Mouse (Mus musculus) liver, adult 2 months (tissue): ENCODE data around the gene Nfia. TPM values are rescaled to one million over a fixed set of nuclear protein-coding genes. Genes with fewer than 3 reads are reported as not detected.

ENCODE experiments used
- DNase-seq: peaks from one replicate; pipeline ENCODE4 v3.0.0-alpha.2; 2011; ENCODE audit warnings: low read depth, low spot score; ENCODE audit errors: extremely low read depth
- H3K27ac ChIP-seq: fragments of 200-500 bp; replicated peaks from 2 replicates; pipeline ENCODE4 v1.5.1; 2012; ENCODE audit warnings: low read depth, mild to moderate bottlenecking, control low read depth, inconsistent platforms, low read length; ENCODE audit not compliant: insufficient read depth
- H3K27me3 ChIP-seq: fragments of 200-500 bp; 2 replicates; pipeline ENCODE4 v1.6.1; 2012; ENCODE audit warnings: mild to moderate bottlenecking, moderate library complexity, low read length, inconsistent platforms; ENCODE audit not compliant: control insufficient read depth, insufficient read depth
- H3K36me3 ChIP-seq: fragments of 200-500 bp; 2 replicates; pipeline ENCODE4 v1.6.1; 2012; ENCODE audit warnings: low read length, inconsistent platforms; ENCODE audit not compliant: control insufficient read depth, insufficient read depth
- H3K4me1 ChIP-seq: fragments of 200-500 bp; 2 replicates; pipeline ENCODE4 v1.6.1; 2011; ENCODE audit warnings: low read length; ENCODE audit not compliant: control insufficient read depth, insufficient read depth
- H3K4me3 ChIP-seq: fragments of 200-500 bp; 2 replicates; pipeline ENCODE4 v1.5.1; 2011; ENCODE audit warnings: low read depth, mild to moderate bottlenecking, control low read depth, low read length, moderate library complexity; ENCODE audit not compliant: insufficient read depth
- H3K79me2 ChIP-seq: fragments of 200-500 bp; 2 replicates; pipeline ENCODE4 v1.6.1; 2012; ENCODE audit warnings: inconsistent platforms, mild to moderate bottlenecking, low read length, moderate library complexity; ENCODE audit not compliant: control insufficient read depth, insufficient read depth
- H3K9ac ChIP-seq: fragments of 200-500 bp; 2 replicates; pipeline ENCODE4 v1.6.1; 2012; ENCODE audit warnings: low read depth, mild to moderate bottlenecking, control low read depth, inconsistent platforms, low read length
- CTCF ChIP-seq: fragments of 200-500 bp; IDR thresholded peaks from 2 replicates; pipeline ENCODE4 v1.5.1; 2011; ENCODE audit warnings: low read depth, low read length, control low read depth
- POLR2A ChIP-seq: fragments of 200-500 bp; IDR thresholded peaks from 2 replicates; pipeline ENCODE4 v1.6.1; 2011; ENCODE audit warnings: low read length, control low read depth; ENCODE audit not compliant: insufficient read depth; ENCODE audit errors: extremely low read depth
- WGBS: fragments of 180-500 bp; shearing (Covaris S2); methylation state at CpG from one replicate; pipeline ENCODE4 v1.1.7; 2018; 5-methylcytosine and 5-hydroxymethylcytosine counted together
- polyA plus RNA-seq: library from polyadenylated mRNA; depleted of rRNA; stranded (reverse); fragments of >200 nt; gene quantifications from 2 replicates; pipeline ENCODE4 v1.2.3, GENCODE M21; 2012
- total RNA-seq: library from RNA; depleted of rRNA; stranded (reverse); fragments of >200 nt; gene quantifications from 2 replicates; pipeline ENCODE4 v1.2.3, GENCODE M21; 2014

Nfia gene
- total and polyA plus RNA-seq, 2 experiments = 12.5 to 32.2 TPM

GRCm38 (mm10) chr4:97743932-97744331 is 28.6 kb upstream of the Nfia start:
- TF ChIP-seq CTCF (no peak), POLR2A (no peak)
- H3K79me2 ChIP-seq = no peaks in the 10 kb centered on the region
- 0 out of 2 replicates have a peak, but pooled peaks cover 4% of the 10 kb centered on the region for H3K4me1 ChIP-seq
- H3K27ac ChIP-seq = no peak overlapping the region
- H3K9ac ChIP-seq = no peak overlapping the region
- DNase-seq = no peak
- no peaks in the 10 kb centered on the region for H3K27me3 ChIP-seq
- H3K36me3 ChIP-seq = no peaks in the 10 kb centered on the region
- WGBS = 79% methylated on average over 5 of the region's 5 CpGs
- no peak overlapping the region for H3K4me3 ChIP-seq

GRCm38 (mm10) chr4:97745296-97746105 is 27.0 kb upstream of the Nfia start:
- Histone ChIP-seq H3K27ac (peak overlapping the region; percentile 22), H3K9ac (peak overlapping the region; percentile 60), H3K4me1 (0 out of 2 replicates have a peak, but pooled peaks cover 4% of the 10 kb centered on the region), H3K36me3 (no peaks in the 10 kb centered on the region), H3K79me2 (no peaks in the 10 kb centered on the region), H3K27me3 (no peaks in the 10 kb centered on the region), H3K4me3 (peak overlapping the region; percentile 58)
- TF ChIP-seq POLR2A = no peak
- TF ChIP-seq CTCF = peak; percentile 85
- DNase-seq = peak; percentile 60
- WGBS = 12% methylated on average over 32 of the region's 32 CpGs

- H3K4me1 ChIP-seq = 0 out of 2 replicates have a peak, but pooled peaks cover 4% of the 10 kb centered on the region
- peak; percentile 74 for DNase-seq
- peak overlapping the region; percentile 22 for H3K27ac ChIP-seq
- WGBS = 4% methylated on average over 19 of the region's 19 CpGs
- no peaks in the 10 kb centered on the region for H3K36me3 ChIP-seq
- peak overlapping the region; percentile 60 for H3K9ac ChIP-seq
- peak overlapping the region; percentile 58 for H3K4me3 ChIP-seq
- H3K27me3 ChIP-seq = no peaks in the 10 kb centered on the region
- no peak for TF ChIP-seq POLR2A
- TF ChIP-seq CTCF = no peak
- H3K79me2 ChIP-seq = no peaks in the 10 kb centered on the region
These were observed 26.2 kb upstream of the Nfia start for GRCm38 (mm10) chr4:97746106-97746900.

GRCm38 (mm10) chr4:97750401-97750800 is 22.1 kb upstream of the Nfia start:
- no peak for DNase-seq
- TF ChIP-seq CTCF (no peak), POLR2A (no peak)
- Histone ChIP-seq H3K36me3 (no peaks in the 10 kb centered on the region), H3K27ac (no peak overlapping the region), H3K27me3 (no peaks in the 10 kb centered on the region), H3K79me2 (no peaks in the 10 kb centered on the region), H3K9ac (no peak overlapping the region), H3K4me1 (peaks cover 8% of the 10 kb centered on the region), H3K4me3 (no peak overlapping the region)
- 43% methylated on average over 4 of the region's 4 CpGs for WGBS

- Histone ChIP-seq H3K27ac (peak overlapping the region; percentile 87), H3K79me2 (no peaks in the 10 kb centered on the region), H3K9ac (peak overlapping the region; percentile 79), H3K4me1 (peaks cover 5% of the 10 kb centered on the region), H3K27me3 (no peaks in the 10 kb centered on the region), H3K4me3 (peak overlapping the region; percentile 58), H3K36me3 (no peaks in the 10 kb centered on the region)
- DNase-seq = peak; percentile 89
- under 1% methylated on average over 20 of the region's 20 CpGs for WGBS
- TF ChIP-seq POLR2A = no peak
- peak; percentile 92 for TF ChIP-seq CTCF
These were observed 21.5 kb upstream of the Nfia start for GRCm38 (mm10) chr4:97751030-97751482.
